Comparison of ENCODE assay signal across 8 mouse cellular contexts in genomic region chr4:46526798-46527557, GRCm38 (mm10). TPM values are rescaled to one million over a fixed set of nuclear protein-coding genes. Genes with fewer than 3 reads are reported as not detected.
DNase-seq lines count a peak whose midpoint lies in the region; ATAC-seq and TF ChIP-seq lines count a peak whose summit lies in the region.

No protein-coding gene starts in this region.

- peak; percentile 44 for DNase-seq in lung, embryonic 14.5 days
- DNase-seq in lung, postnatal 4 days = no peak
- DNase-seq in embryonic facial prominence, embryonic 10.5 days (ENCODE audit: low spot score) = no peak
- DNase-seq in midbrain, postnatal 0 days (ENCODE audit: low spot score) = no peak
- no peak for DNase-seq in urinary bladder, adult 18-20 months (ENCODE audit: low spot score in 2 of 2)
- no peak for DNase-seq in cerebellum, postnatal 25 days
- DNase-seq in urinary bladder, adult 2 months (ENCODE audit: low spot score) = no peak

- peak overlapping the region; percentile 42; the same call in 1 of the 2 replicates for H3K9ac ChIP-seq in lung, embryonic 14.5 days
- H3K9ac ChIP-seq in midbrain, postnatal 0 days (replicated peaks; ENCODE audit: low read length, poor library complexity, severe bottlenecking) = no peak overlapping the region

- H3K4me1 ChIP-seq in lung, embryonic 14.5 days (ENCODE audit: insufficient read depth) = no peaks in the 10 kb centered on the region
- H3K4me1 ChIP-seq in embryonic facial prominence, embryonic 10.5 days = peaks cover 13% of the 10 kb centered on the region
- no peaks in the 10 kb centered on the region for H3K4me1 ChIP-seq in midbrain, postnatal 0 days (ENCODE audit: insufficient read depth, low read length)

- 24% methylated on average over 17 of the region's 17 CpGs for WGBS in lung, embryonic 14.5 days
- WGBS in embryonic facial prominence, embryonic 10.5 days = 32% methylated on average over 17 of the region's 17 CpGs
- WGBS in midbrain, postnatal 0 days = 32% methylated on average over 17 of the region's 17 CpGs

- H3K27me3 ChIP-seq in lung, embryonic 14.5 days (ENCODE audit: insufficient read depth, low read length) = no peaks in the 10 kb centered on the region
- H3K27me3 ChIP-seq in embryonic facial prominence, embryonic 10.5 days (replicated peaks; ENCODE audit: low read depth, poor library complexity, severe bottlenecking) = peaks cover 28% of the 10 kb centered on the region; the same call in 1 of the 2 replicates
- no peaks in the 10 kb centered on the region for H3K27me3 ChIP-seq in midbrain, postnatal 0 days (ENCODE audit: insufficient read depth, low read length)

- peak overlapping the region; percentile 74 for H3K4me2 ChIP-seq in lung, embryonic 14.5 days
- peak overlapping the region; percentile 26; the same call in 1 of the 2 replicates for H3K4me2 ChIP-seq in midbrain, postnatal 0 days (ENCODE audit: low read depth, low read length, poor library complexity, severe bottlenecking)

- H3K4me3 ChIP-seq in lung, embryonic 14.5 days (ENCODE audit: low read depth, low read length) = peak overlapping the region; percentile 31
- H3K4me3 ChIP-seq in embryonic facial prominence, embryonic 10.5 days = peak overlapping the region; percentile 52
- H3K4me3 ChIP-seq in midbrain, postnatal 0 days (ENCODE audit: low read depth, low read length) = no peak overlapping the region

- H3K27ac ChIP-seq in lung, embryonic 14.5 days (ENCODE audit: low read depth) = no peak overlapping the region
- H3K27ac ChIP-seq in embryonic facial prominence, embryonic 10.5 days (replicated peaks) = peak overlapping the region; percentile 75
- no peak overlapping the region for H3K27ac ChIP-seq in midbrain, postnatal 0 days (ENCODE audit: low read depth, low read length)

- ATAC-seq in lung, embryonic 14.5 days (ENCODE audit: insufficient read depth) = peak; percentile 61
- ATAC-seq in inflammation-experienced regulatory T-cells, adult 6 months = peak; percentile 1
- no peak for ATAC-seq in midbrain, postnatal 0 days (ENCODE audit: low FRiP score)

- TF ChIP-seq CTCF in lung, embryonic 14.5 days (IDR thresholded peaks at IDR 0.05; ENCODE audit: low read depth) = peak; percentile 45
- peak; percentile 38 for TF ChIP-seq CTCF in midbrain, postnatal 0 days (IDR thresholded peaks at IDR 0.05)

- no peaks in the 10 kb centered on the region for H3K9me3 ChIP-seq in lung, embryonic 14.5 days (ENCODE audit: low read depth, low read length)
- no peaks in the 10 kb centered on the region for H3K9me3 ChIP-seq in embryonic facial prominence, embryonic 10.5 days
- H3K9me3 ChIP-seq in midbrain, postnatal 0 days (ENCODE audit: low read length) = no peaks in the 10 kb centered on the region

- no peaks in the 10 kb centered on the region for H3K36me3 ChIP-seq in lung, embryonic 14.5 days (ENCODE audit: insufficient read depth)
- H3K36me3 ChIP-seq in embryonic facial prominence, embryonic 10.5 days (replicated peaks) = no peaks in the 10 kb centered on the region
- H3K36me3 ChIP-seq in midbrain, postnatal 0 days (ENCODE audit: insufficient read depth, low read length) = no peaks in the 10 kb centered on the region

RNA-seq across cellular contexts. Expression of gene Trim14, which starts 9.0 kb away (rescaled TPM):
- 1.7 and 3.1 TPM in 2 replicates for polyA plus RNA-seq in lung, embryonic 14.5 days (2014; fragmentation: Nextera tagmentation; extraction: Ambion mirVana)
- 0.59 and 0.64 TPM in 2 replicates for polyA plus RNA-seq in embryonic facial prominence, embryonic 10.5 days (2016; fragmentation: Nextera tagmentation; extraction: Ambion mirVana)
- 10 to 100 TPM; 19.2 to 34.4 (median 32.0) TPM for polyA plus RNA-seq in inflammation-experienced regulatory T-cells, adult 6 months (2017; shearing (Covaris generic))
- 0.47 and 1.8 TPM in 2 replicates for total RNA-seq in midbrain, postnatal 0 days (2014; rRNA removed)
- 0.75 and 1.4 TPM in 2 replicates for polyA plus RNA-seq in midbrain, postnatal 0 days (2015; fragmentation: Nextera tagmentation; extraction: Ambion mirVana)
- polyA plus RNA-seq in urinary bladder, adult 2 months (2012; rRNA removed) = 5.0 and 5.7 TPM in 2 replicates

RNA-seq across cellular contexts. Expression of gene Nans, which starts 37.9 kb away (rescaled TPM):
- polyA plus RNA-seq in lung, embryonic 14.5 days (2014; fragmentation: Nextera tagmentation; extraction: Ambion mirVana) = 75.8 and 77.9 TPM in 2 replicates
- 86.7 and 88.8 TPM in 2 replicates for polyA plus RNA-seq in embryonic facial prominence, embryonic 10.5 days (2016; fragmentation: Nextera tagmentation; extraction: Ambion mirVana)
- polyA plus RNA-seq in inflammation-experienced regulatory T-cells, adult 6 months (2017; shearing (Covaris generic)) = 10 to 100 TPM; 63.1 to 97.7 (median 70.1) TPM
- 92.0 and 94.5 TPM in 2 replicates for total RNA-seq in midbrain, postnatal 0 days (2014; rRNA removed)
- 56.9 and 59.6 TPM in 2 replicates for polyA plus RNA-seq in midbrain, postnatal 0 days (2015; fragmentation: Nextera tagmentation; extraction: Ambion mirVana)
- polyA plus RNA-seq in urinary bladder, adult 2 months (2012; rRNA removed) = 34.6 and 35.1 TPM in 2 replicates
